Mouse (Mus musculus) bone marrow, adult 2 months (tissue): Measurements from ENCODE around the gene Fcgrt. TPM values are rescaled to one million over a fixed set of nuclear protein-coding genes. Genes with fewer than 3 reads are reported as not detected.

ENCODE experiments used
- H3K27ac ChIP-seq: fragments of 200-500 bp; 2 replicates; pipeline ENCODE4 v1.5.1; 2012; ENCODE audit warnings: low read depth, mild to moderate bottlenecking, control low read depth, inconsistent platforms, low read length; ENCODE audit not compliant: control insufficient read depth, poor library complexity, insufficient read depth
- H3K4me1 ChIP-seq: fragments of 200-500 bp; 2 replicates; pipeline ENCODE4 v1.6.1; 2011; ENCODE audit warnings: low read length; ENCODE audit not compliant: control insufficient read depth, insufficient read depth
- H3K4me3 ChIP-seq: fragments of 200-500 bp; replicated peaks from 2 replicates; pipeline ENCODE3; 2011; ENCODE audit warnings: mild to moderate bottlenecking, low read depth, low read length, control low read depth; ENCODE audit not compliant: control insufficient read depth
- CTCF ChIP-seq: fragments of 200-500 bp; IDR thresholded peaks from 2 replicates; pipeline ENCODE4 v1.5.1; 2011; ENCODE audit warnings: low read length, control low read depth; ENCODE audit not compliant: control insufficient read depth, insufficient read depth
- POLR2A ChIP-seq: fragments of 200-500 bp; IDR thresholded peaks from 2 replicates; pipeline ENCODE4 v1.6.1; 2011; ENCODE audit warnings: low read depth, mild to moderate bottlenecking, control low read depth, low read length, borderline replicate concordance; ENCODE audit not compliant: control insufficient read depth
- WGBS: fragments of 180-500 bp; shearing (Covaris S2); methylation state at CpG from one replicate; pipeline ENCODE4 v1.1.7; 2018; 5-methylcytosine and 5-hydroxymethylcytosine counted together
- polyA plus RNA-seq: library from polyadenylated mRNA; stranded (reverse); fragments of >200 nt; gene quantifications from 2 replicates; pipeline ENCODE4 v1.2.4, GENCODE M21; 2011; ENCODE audit warnings: low replicate concordance; ENCODE audit not compliant: missing spikeins, insufficient read depth, insufficient read length

Fcgrt gene
- polyA plus RNA-seq, 1 experiment: 19.1 TPM

DNA sequence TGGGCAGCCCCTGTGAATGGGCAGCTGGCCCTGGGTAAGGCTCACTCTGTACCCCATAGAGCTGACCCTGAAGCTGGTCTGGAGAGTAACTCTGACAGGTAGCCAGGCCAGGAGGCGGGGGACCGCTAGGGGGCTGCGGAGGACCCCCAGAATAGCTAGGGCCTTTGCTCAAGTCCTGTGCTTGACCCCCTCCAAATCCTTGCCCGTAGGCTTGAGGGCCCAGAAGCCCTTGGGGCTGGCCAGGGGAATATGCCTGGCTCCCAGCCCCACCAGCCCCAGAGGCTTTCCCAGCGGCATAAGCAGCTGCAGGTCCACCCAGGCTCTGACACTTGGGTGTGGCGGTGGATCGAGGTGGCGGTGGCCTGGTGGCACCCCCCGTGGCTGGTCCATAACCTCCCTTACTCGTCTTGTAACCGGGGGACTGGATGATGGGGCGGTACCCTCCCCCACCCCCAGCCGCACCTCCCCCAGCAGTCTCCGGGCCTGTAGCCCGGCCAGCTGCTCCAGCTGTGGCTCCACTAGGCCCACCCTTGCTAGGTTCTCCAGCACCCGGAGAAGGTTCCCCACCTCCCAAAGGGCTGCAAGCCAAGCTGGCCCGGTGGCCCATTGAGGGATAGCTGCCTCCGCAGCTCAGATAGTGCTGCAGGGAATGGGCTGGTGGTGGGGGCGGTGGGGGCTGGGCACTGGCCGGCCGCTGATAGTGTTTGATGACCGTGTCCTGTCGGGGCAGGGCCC is 54.6 kb downstream of the Fcgrt start:
- TF ChIP-seq POLR2A (no peak), CTCF (no peak)
- H3K27ac ChIP-seq: no peak overlapping the region; the same call in 1 of the 2 replicates
- WGBS: 86% methylated on average over 23 of the region's 23 CpGs
- peaks cover 5% of the 10 kb centered on the region for H3K4me1 ChIP-seq
- no peak overlapping the region for H3K4me3 ChIP-seq

DNA sequence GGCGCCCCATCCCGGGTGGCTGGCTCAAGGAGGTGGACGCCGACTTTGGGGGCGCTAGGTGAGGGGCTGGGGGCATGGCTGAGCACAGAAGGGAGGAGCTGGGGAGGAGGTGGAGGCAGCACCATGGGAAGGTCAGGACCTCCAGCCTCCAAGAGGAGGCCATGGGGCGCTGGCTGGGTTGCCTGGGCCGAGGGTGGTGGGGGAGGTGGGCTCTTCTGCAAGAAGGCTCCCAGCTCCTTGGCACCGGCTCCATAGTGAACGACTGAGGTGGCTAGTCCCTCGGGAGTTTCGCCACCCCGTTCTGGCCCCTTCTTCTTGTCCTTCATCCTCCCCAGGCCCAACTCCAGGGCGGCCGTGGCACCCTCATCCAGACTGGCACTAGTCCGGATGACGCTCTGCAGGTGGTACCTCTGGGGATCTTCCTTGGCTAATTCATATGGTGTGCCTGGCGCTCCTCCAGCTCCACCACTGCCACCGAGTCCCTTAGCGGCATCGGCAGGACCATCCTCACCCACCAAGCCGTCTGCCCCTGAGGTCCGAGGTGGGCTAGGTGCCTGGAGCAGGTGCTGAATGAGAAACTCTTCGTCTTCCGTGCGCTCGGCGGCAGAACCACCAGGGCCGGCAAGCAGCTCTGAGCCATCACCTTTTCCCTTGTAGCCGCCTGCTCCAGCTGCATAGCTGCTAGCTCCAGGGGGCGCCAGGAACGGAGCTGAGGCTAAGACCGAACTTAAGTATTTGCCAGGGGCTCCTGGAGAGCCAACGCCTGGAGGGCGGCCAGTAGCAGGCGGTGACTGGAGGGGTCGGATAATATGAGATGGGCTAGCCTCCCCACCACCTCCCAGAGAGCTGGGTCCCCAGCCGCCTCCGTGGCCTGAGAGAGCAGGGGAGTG is 55.4 kb downstream of the Fcgrt start:
- 91% methylated on average over 38 of the region's 38 CpGs for WGBS
- no peak overlapping the region for H3K4me3 ChIP-seq
- H3K4me1 ChIP-seq: peaks cover 5% of the 10 kb centered on the region
- TF ChIP-seq CTCF (no peak), POLR2A (no peak)
- H3K27ac ChIP-seq: no peak overlapping the region; the same call in 1 of the 2 replicates

- H3K27ac ChIP-seq: no peak overlapping the region
- no peak overlapping the region for H3K4me3 ChIP-seq
- WGBS: 89% methylated on average over 14 of the region's 14 CpGs
- TF ChIP-seq CTCF: no peak
- TF ChIP-seq POLR2A: no peak
- peaks cover 5% of the 10 kb centered on the region for H3K4me1 ChIP-seq
Observed at GRCm38 (mm10) chr7:45047491-45047890, 56.2 kb downstream of the Fcgrt start.

DNA sequence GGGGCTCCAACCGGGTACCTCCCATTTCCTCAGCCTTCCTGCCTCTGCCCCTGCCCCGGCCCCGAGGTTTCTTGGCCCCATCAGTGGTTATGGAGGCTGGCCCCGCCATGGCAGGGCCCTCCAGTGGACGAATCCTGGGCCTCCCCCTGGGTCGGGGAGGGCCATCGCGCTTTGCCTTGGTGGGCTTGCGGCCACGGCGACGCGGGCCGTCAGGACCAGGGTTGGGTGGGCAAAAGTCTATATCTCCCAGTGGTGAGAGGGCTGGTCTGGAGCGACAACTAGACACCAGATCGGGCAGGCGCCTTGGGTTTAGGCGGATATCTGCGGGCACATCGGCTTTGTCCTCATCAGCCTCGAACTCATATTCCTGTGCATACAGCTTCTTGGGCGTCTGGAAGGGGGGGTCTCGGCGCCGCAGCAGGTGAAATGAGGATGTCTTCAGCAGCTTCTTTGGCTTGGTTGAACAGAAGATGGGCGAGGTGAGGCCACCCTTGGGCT is 56.7 kb downstream of the Fcgrt start:
- peaks cover 4% of the 10 kb centered on the region for H3K4me1 ChIP-seq
- 87% methylated on average over 26 of the region's 26 CpGs for WGBS
- TF ChIP-seq CTCF (no peak), POLR2A (no peak)

GRCm38 (mm10) chr7:45045741-45046140 is 57.9 kb downstream of the Fcgrt start:
- WGBS: 93% methylated on average over 22 of the region's 22 CpGs
- no peak for TF ChIP-seq POLR2A
- no peak for TF ChIP-seq CTCF
- H3K4me3 ChIP-seq: no peak overlapping the region

More for the DNA sequence above, 56.7 kb downstream of the Fcgrt start:
- H3K4me3 ChIP-seq: no peak overlapping the region
- H3K27ac ChIP-seq: no peak overlapping the region

GRCm38 (mm10) chr7:45043307-45043706 is 60.3 kb downstream of the Fcgrt start:
- no peak overlapping the region for H3K4me3 ChIP-seq
- no peak overlapping the region for H3K27ac ChIP-seq
- H3K4me1 ChIP-seq: no peaks in the 10 kb centered on the region
- 89% methylated on average over 14 of the region's 14 CpGs for WGBS
- no peak for TF ChIP-seq CTCF
- TF ChIP-seq POLR2A: no peak

More at GRCm38 (mm10) chr7:45045741-45046140, 57.9 kb downstream of the Fcgrt start:
- H3K27ac ChIP-seq: no peak overlapping the region
- no peaks in the 10 kb centered on the region for H3K4me1 ChIP-seq

Other genes starting within 250 kb of the Fcgrt start
- 97.5 and 261 TPM in 2 replicates for gene Pnkp, start 246.7 kb downstream of the Fcgrt start, polyA plus RNA-seq
- gene Ptov1, start 234.1 kb downstream of the Fcgrt start, polyA plus RNA-seq: 51.3 and 96.4 TPM in 2 replicates
- 14.6 and 25.4 TPM in 2 replicates for gene Med25, start 211.1 kb downstream of the Fcgrt start, polyA plus RNA-seq
- 7.0 and 21.8 TPM in 2 replicates for gene Fuz, start 207.8 kb downstream of the Fcgrt start, polyA plus RNA-seq
- 43.5 and 60.3 TPM in 2 replicates for gene Ap2a1, start 174.4 kb downstream of the Fcgrt start, polyA plus RNA-seq
- gene Tsks, start 160.6 kb downstream of the Fcgrt start, polyA plus RNA-seq: not detected in 2 replicates
- 6.5 TPM in 2 replicates for gene Cpt1c, start 129.0 kb downstream of the Fcgrt start, polyA plus RNA-seq
- gene Prmt1, start 117.3 kb downstream of the Fcgrt start, polyA plus RNA-seq: 192 and 337 TPM in 2 replicates
- 71.4 and 165 TPM in 2 replicates for gene Irf3, start 106.2 kb downstream of the Fcgrt start, polyA plus RNA-seq
- gene Bcl2l12, start 105.1 kb downstream of the Fcgrt start, polyA plus RNA-seq: 28.9 and 40.8 TPM in 2 replicates
- gene Scaf1, start 87.5 kb downstream of the Fcgrt start, polyA plus RNA-seq: 45.6 and 72.1 TPM in 2 replicates
- gene Rras, start 85.9 kb downstream of the Fcgrt start, polyA plus RNA-seq: 11.0 and 14.9 TPM in 2 replicates
- 8.6 and 14.3 TPM in 2 replicates for gene Prr12, start 51.0 kb downstream of the Fcgrt start, polyA plus RNA-seq
- 31.8 and 44.8 TPM in 2 replicates for gene Nosip, start 41.4 kb downstream of the Fcgrt start, polyA plus RNA-seq
- gene Prrg2, start 41.2 kb downstream of the Fcgrt start, polyA plus RNA-seq: 13.8 and 18.2 TPM in 2 replicates
- gene Rcn3, start 11.6 kb downstream of the Fcgrt start, polyA plus RNA-seq: 10.6 and 16.0 TPM in 2 replicates
- gene Rps11, start 20.6 kb upstream of the Fcgrt start, polyA plus RNA-seq: 982 and 1,240 TPM in 2 replicates
- 2,527 and 4,441 TPM in 2 replicates for gene Rpl13a, start 24.9 kb upstream of the Fcgrt start, polyA plus RNA-seq
- gene Gm45713, start 32.4 kb upstream of the Fcgrt start, polyA plus RNA-seq: not detected in 2 replicates
- gene Flt3l, start 32.6 kb upstream of the Fcgrt start, polyA plus RNA-seq: 32.5 and 85.0 TPM in 2 replicates
- 39.2 and 92.4 TPM in 2 replicates for gene Pih1d1, start 50.5 kb upstream of the Fcgrt start, polyA plus RNA-seq
- 49.6 and 113 TPM in 2 replicates for gene Aldh16a1, start 50.7 kb upstream of the Fcgrt start, polyA plus RNA-seq
- 1.3 TPM in 1 of 2 replicates, not detected in the other for gene Slc17a7, start 60.1 kb upstream of the Fcgrt start, polyA plus RNA-seq
- 1.2 TPM in 1 of 2 replicates, not detected in the other for gene Gfy, start 75.7 kb upstream of the Fcgrt start, polyA plus RNA-seq
- gene Pth2, start 77.1 kb upstream of the Fcgrt start, polyA plus RNA-seq: not detected in 2 replicates
- not detected in 2 replicates for gene Ccdc155, start 101.0 kb upstream of the Fcgrt start, polyA plus RNA-seq
- gene Dkkl1, start 108.3 kb upstream of the Fcgrt start, polyA plus RNA-seq: 1.5 TPM in 1 of 2 replicates, not detected in the other
- gene Tead2, start 111.9 kb upstream of the Fcgrt start, polyA plus RNA-seq: 5.0 and 10.9 TPM in 2 replicates
- gene Cd37, start 135.3 kb upstream of the Fcgrt start, polyA plus RNA-seq: 214 and 405 TPM in 2 replicates
- not detected in 2 replicates for gene Slc6a16, start 137.2 kb upstream of the Fcgrt start, polyA plus RNA-seq
- not detected in 2 replicates for gene Slc6a21, start 173.7 kb upstream of the Fcgrt start, polyA plus RNA-seq
- 2.6 and 3.9 TPM in 2 replicates for gene Trpm4, start 229.9 kb upstream of the Fcgrt start, polyA plus RNA-seq
- 1.5 and 1.7 TPM in 2 replicates for gene Hrc, start 231.4 kb upstream of the Fcgrt start, polyA plus RNA-seq